Mouse (Mus musculus): ENCODE results near the gene Gm17689. TPM values are rescaled to one million over a fixed set of nuclear protein-coding genes. Genes with fewer than 3 reads are reported as not detected.

Gm17689 gene
- polyA plus RNA-seq (2015; fragmentation: Nextera tagmentation; extraction: Ambion mirVana): not detected in 2 replicates

- whole genome bisulfite sequencing: 48% methylated on average over 1 of the region's 1 CpGs
- no peaks in the 10 kb centered on the region for H3K36me3 ChIP-seq
- H3K27ac ChIP-seq: no peak within 1 kb of the TSS
- no peak within 1 kb of the TSS for H3K9ac ChIP-seq
- no peaks in the 10 kb centered on the region; the same call in 1 of the 2 replicates for H3K9me3 ChIP-seq
- no peaks in the 10 kb centered on the region for H3K27me3 ChIP-seq
- ATAC-seq (ENCODE audit: insufficient number of reproducible peaks, insufficient read depth, low FRiP score, low TSS enrichment, low read depth): no peak
- no peak within 1 kb of the TSS for H3K4me3 ChIP-seq
- H3K4me1 ChIP-seq: no peaks in the 10 kb centered on the region
- no peak within 1 kb of the TSS for H3K4me2 ChIP-seq
These were observed at the start of gene Gm17689 for GRCm38 (mm10) chr9:36582535-36582934. Gene Gm17689 (minus strand): TSS chr9:36582635.

DNA sequence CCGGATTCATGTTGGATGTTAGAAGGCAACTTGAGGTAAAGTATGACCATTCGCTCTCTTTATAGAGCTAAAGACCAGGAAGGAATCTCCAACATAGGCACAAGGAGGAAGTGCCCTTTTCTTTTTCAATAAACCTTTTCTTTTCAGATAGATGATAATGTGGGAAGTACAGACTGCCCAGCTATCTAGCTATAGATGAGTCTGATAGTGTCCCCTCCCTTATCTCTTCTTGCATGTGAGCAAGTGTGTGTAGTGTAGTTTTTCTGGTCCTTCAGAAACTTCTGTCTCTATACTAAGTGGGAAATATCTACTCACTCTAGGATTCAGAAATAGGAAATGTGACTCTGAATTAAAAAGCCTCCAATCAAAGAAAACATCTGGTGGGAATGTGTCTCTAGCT lies 40.6 kb downstream of the Gm17689 start, which contains the start of gene Gm5615:
Gene Gm5615 (minus strand): TSS at position 101 of the 400 bp plus-strand sequence.
- WGBS: 94% methylated on average over 2 of the region's 2 CpGs
- ATAC-seq (ENCODE audit: insufficient number of reproducible peaks, insufficient read depth, low FRiP score, low TSS enrichment, low read depth): no peak

More for the DNA sequence above, 40.6 kb downstream of the Gm17689 start, which contains the start of gene Gm5615:
- Histone ChIP-seq H3K27ac (no peak within 1 kb of the TSS), H3K9me3 (peaks cover 5% of the 10 kb centered on the region; the same call in 1 of the 2 replicates), H3K4me2 (no peak within 1 kb of the TSS), H3K27me3 (no peaks in the 10 kb centered on the region), H3K4me3 (no peak within 1 kb of the TSS), H3K9ac (no peak within 1 kb of the TSS), H3K4me1 (no peaks in the 10 kb centered on the region), H3K36me3 (no peaks in the 10 kb centered on the region)

Other genes with a start within 250 kb of the Gm17689 start
- not detected in 2 replicates for gene Gm7257, start 150.8 kb downstream of the Gm17689 start, polyA plus RNA-seq (2015; fragmentation: Nextera tagmentation; extraction: Ambion mirVana)
- gene Gm9513, start 107.0 kb downstream of the Gm17689 start, polyA plus RNA-seq (2015; fragmentation: Nextera tagmentation; extraction: Ambion mirVana): not detected in 2 replicates
- gene Gm5615, start 40.7 kb downstream of the Gm17689 start, polyA plus RNA-seq (2015; fragmentation: Nextera tagmentation; extraction: Ambion mirVana): not detected in 2 replicates
- not detected in 2 replicates for gene A630095E13Rik, start 60.7 kb upstream of the Gm17689 start, polyA plus RNA-seq (2015; fragmentation: Nextera tagmentation; extraction: Ambion mirVana)
- not detected in 2 replicates for gene Acrv1, start 110.6 kb upstream of the Gm17689 start, polyA plus RNA-seq (2015; fragmentation: Nextera tagmentation; extraction: Ambion mirVana)
- 36.4 and 47.9 TPM in 2 replicates for gene Chek1, start 144.4 kb upstream of the Gm17689 start, polyA plus RNA-seq (2015; fragmentation: Nextera tagmentation; extraction: Ambion mirVana)
- gene Stt3a, start 185.0 kb upstream of the Gm17689 start, polyA plus RNA-seq (2015; fragmentation: Nextera tagmentation; extraction: Ambion mirVana): 239 and 241 TPM in 2 replicates
- gene Ei24, start 214.8 kb upstream of the Gm17689 start, polyA plus RNA-seq (2015; fragmentation: Nextera tagmentation; extraction: Ambion mirVana): 119 TPM in 2 replicates
- 80.5 and 80.9 TPM in 2 replicates for gene Fez1, start 239.2 kb upstream of the Gm17689 start, polyA plus RNA-seq (2015; fragmentation: Nextera tagmentation; extraction: Ambion mirVana)

Data from embryonic facial prominence, embryonic 13.5 days (tissue).